Mouse (Mus musculus): ENCODE results near the gene Ly6g. TPM values are rescaled to one million over a fixed set of nuclear protein-coding genes. Genes with fewer than 3 reads are reported as not detected.
"Not testable (repeated sequence)": the region's sequence is repeated elsewhere in the genome, so short reads cannot be mapped to it uniquely, and the experiment has no call there.

The Ly6g gene
- total RNA-seq (2021): under 1 TPM in 1 of 2 experiments, not detected in 1; 0.68 TPM

DNA sequence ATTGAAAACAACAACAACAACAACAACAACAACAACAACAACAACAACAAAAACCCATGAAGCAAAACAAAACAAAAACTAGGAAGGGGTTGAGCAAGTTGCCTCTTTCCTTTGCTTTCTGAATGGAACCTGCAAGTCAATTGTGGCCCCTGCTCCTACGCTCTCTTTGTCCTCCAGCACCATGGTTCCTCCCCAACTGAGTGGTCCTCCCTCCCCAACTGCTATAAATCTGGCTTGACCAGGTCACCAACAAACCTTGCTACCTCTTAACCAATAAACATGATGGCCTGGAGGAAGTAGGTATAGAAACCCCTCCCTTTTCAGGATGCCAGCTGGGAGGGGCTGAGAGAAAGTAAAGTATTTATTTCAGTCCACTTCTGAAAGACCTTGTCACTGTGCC is at the start of gene Ly6g:
Gene Ly6g, plus strand, starts transcription at position 301 of the 400 bp plus-strand sequence.
- no peak for DNase-seq

DNA sequence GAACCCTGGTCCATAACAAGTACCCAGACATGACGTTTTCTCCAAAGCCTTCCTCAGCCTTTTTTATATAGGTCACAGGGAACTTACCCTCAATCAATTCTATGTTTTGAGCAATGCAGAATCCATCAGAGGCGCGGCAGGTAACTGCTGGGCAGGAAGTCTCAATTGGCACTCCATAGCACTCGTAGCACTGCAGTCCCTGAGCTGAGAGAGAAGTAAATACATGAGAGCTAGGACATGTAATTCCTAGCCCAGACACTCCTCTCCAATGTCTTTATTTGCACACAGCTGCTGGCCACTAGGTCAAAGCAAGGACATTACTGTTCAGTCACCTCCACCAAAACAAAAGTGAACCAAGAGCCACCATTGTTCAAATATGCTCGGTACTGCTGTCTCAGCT is 44.6 kb upstream of the Ly6g start:
- not testable (repeated sequence) for DNase-seq

DNA sequence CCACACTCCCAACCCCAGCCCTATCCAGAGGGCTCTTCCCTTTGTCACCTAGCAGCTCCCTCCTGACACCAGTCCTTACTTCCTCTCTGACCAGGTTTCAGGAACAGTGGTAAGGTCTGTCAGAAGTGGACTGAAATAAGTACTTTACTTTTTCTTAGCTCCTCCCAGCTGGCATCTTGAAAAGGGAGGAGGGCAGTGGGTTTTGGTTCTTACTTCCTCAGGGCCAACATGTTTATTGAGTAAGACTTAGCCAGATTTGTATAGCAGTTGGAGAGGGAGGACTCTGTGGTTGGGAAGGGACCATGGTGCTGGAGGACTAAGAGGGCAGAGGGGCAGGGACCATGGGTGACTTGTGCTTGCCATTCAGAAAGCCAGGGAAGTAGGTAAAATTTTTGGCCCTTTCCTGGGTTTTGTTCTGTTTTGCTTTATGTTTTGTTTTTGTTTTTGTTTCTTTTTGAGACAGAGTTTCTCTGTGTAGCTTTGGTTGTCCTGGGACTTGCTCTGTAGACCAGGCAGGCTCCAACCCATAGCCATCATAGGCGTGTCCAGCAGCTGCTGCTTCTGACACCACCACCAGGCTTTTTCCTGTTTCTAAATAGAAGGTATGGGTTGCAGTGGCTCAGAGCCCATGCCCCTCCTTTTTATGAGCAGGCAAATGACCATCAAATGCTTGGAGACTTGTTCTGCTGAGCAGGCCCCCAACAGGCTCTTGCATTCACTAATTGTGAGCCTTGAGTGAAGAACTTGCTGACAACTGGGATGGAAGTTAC is 43.0 kb upstream of the Ly6g start, which contains the start of gene Ly6c2:
Gene Ly6c2, minus strand, starts transcription at position 110 of the 770 bp plus-strand sequence.
- DNase-seq: not testable (repeated sequence)

DNA sequence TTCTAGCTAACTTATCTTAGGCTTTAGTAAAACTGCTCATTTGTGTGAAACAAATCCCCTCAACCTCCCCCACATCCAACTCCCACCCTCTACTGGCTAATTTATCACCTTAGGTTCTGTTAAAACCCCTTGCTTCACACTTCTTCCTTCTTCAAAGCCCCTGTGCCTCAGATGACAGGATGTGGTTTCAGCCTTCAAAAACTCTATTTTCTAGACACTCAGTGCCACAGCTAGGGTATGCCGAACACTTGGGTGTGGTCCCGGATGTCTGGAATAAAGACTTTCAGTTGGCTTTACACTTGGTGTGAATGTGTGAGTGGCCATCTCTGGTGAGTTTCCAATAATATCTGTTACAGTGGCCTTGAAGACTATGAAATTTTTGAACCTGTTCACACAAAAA is 38.5 kb upstream of the Ly6g start:
- DNase-seq: no peak

DNA sequence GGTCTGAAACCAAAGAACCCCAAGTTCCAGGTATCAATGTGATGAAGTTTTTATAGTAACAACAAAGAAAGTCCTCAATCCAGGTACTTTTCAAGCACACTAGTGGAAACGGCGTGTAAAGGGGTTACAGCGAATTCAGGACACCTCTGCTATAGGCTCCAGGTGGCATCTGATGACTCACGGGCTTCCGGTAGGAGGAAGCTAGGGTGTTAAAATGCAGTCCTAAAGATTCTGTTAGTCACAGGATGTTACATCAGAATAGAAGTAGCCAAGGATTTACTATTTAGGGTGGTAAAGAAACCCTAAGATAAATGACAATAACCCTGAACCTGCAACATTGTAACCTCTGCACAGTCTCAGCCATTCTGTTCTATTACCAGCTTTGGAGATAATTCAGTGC is 37.6 kb upstream of the Ly6g start:
- DNase-seq: not testable (repeated sequence)

DNA sequence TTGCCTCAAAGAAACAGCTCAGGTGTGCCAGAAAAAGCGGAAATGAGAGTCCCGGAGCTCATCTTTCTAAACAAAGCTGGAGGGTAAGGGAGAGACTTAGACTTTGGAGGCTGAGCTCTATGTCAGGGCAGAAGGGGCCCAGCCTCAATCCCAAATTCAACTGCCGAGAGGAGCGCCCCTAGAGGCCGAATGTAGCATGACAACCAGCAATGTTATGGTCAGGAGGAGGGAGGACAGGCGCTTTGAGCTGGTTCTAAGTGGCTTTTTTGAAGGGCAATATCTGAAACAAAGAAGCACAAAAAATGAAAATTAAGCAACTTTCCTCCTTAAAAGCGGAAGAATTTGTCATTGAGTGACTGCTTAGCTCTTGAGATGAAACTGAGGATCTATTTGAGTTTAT is 36.3 kb upstream of the Ly6g start:
- peak; percentile 60 for DNase-seq

DNA sequence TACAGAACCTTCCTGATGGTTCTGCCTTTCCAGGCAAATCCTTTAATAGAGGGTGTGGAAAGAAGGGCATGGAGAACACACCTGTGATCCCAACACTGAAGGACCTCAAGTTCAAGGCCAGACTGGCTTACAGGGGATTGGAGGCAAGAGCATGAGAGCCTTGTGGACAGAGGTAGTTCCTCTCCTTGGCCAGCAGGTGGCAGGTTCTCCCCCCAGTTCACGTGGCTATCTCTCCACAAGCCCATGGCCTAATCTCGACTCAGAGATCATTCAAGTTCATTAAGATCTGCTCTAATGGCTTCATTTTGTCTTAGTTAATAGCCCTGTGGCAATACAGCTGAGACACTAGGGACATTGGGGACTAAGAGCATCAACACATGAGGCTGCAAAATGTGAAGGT is 35.0 kb upstream of the Ly6g start:
- DNase-seq: peak; percentile 21

DNA sequence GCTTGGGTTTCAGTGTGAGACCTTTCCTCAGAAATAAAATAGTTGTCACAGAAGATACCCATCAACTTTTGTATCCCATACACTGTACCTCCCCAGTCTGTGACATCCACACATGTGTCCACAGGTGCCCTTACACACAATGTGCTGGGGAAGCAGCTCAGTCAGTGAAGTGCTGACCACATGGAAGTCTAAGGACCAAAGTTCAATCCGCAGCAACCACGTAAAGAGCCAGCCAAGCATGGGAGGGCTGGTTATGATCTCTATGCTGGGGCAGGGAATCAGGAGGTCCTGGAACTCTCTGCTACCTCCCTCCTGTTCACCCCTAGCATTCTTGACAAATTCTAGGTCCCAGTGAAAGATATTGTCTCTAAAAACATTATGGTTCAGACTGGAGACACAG is 22.7 kb upstream of the Ly6g start:
- DNase-seq: not testable (repeated sequence)

DNA sequence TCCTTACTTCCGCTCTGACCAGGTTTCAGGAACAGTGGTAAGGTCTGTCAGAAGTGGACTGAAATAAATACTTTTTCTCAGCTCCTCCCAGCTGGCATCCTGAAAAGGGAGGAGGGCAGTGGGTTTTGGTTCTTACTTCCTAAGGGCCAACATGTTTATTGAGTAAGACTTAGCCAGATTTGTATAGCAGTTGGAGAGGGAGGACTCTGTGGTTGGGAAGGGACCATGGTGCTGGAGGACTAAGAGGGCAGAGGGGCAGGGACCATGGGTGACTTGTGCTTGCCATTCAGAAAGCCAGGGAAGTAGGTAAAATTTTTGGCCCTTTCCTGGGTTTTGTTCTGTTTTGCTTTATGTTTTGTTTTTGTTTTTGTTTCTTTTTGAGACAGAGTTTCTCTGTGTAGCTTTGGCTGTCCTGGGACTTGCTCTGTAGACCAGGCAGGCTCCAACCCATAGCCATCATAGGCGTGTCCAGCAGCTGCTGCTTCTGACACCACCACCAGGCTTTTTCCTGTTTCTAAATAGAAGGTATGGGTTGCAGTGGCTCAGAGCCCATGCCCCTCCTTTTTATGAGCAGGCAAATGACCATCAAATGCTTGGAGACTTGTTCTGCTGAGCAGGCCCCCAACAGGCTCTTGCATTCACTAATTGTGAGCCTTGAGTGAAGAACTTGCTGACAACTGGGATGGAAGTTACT is 19.8 kb upstream of the Ly6g start:
- DNase-seq: not testable (repeated sequence)

DNA sequence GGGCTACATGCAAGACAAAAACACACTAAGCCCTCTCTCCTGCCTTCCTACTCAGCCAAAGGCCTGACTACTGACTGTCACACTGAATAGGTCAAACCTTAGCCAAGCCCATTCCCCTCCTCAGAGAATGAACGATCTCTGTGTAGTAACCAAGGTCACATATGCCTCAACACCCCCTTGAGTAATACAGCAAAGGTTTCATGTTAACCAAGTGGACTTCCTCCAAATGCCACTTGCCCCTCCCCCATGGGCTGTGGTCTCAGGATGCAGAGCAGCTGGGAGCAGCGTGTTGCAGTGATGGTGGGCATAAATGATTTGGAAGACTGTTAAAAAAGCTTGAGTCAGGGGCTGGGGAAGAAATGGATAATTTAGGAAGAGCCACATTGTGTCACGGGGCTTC is 17.3 kb upstream of the Ly6g start:
- not testable (repeated sequence) for DNase-seq

DNA sequence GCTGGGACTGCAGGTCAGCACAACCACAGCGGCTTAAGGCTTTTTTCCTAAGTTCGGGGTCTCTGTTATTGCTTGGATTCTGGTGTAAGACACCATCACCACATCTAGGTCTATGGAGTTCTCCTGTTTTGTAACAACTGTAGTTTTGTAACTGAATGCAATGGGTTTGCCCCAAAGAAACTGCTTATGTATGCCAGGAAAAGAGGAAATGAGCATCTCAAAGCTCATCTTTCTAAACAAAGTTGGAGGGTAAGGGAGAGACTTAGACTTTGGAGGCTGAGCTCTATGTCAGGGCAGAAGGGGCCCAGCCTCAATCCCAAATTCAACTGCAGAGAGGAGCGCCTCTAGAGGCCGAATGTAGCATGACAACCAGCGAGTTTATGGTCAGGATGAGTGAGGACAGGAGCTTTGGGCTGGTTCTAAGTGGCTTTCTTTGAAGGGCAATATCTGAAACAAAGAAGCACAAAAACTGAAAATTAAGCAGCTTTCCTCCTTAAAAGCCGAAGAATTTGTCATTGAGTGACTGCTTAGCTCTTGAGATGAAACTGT is 13.2 kb upstream of the Ly6g start:
- peak; percentile 25 for DNase-seq

DNA sequence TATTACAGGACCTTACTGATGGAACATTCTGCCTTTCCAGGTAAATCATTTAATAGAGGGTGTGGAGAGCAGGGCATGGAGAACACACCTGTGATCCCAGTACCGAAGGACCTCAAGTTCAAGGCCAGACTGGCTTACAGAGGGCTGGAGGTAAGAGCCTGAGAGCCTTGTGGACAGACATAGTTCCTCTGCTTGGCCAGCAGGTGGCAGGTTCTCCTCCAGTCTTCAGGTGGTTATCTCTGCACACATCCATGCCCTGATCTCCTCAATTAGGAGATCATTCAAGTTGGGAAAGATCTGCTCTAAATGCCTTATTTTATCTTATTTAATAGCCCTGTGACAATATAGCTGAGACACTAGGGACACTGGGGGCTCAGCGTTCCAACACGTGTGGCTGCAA is 11.3 kb upstream of the Ly6g start:
- DNase-seq: no peak

DNA sequence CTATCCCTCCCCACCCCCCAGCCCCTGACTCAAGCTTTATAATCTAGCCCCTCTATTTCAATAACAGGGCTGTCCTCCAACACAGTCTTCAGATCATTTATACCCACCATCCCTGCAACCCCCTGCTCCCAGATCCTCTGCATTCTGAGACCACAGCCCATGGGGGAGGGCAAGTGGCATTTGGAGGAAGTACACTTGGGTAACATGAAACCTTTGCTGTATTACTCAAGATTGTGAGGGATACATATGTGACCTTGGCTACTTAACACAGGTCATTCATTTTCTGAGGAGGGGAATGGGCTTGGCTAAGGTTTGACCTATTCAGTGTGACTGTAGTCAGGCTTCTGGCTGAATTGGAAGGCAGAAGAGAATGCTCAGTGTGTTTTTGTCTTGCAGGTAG is 2.0 kb upstream of the Ly6g start:
- no peak for DNase-seq

DNA sequence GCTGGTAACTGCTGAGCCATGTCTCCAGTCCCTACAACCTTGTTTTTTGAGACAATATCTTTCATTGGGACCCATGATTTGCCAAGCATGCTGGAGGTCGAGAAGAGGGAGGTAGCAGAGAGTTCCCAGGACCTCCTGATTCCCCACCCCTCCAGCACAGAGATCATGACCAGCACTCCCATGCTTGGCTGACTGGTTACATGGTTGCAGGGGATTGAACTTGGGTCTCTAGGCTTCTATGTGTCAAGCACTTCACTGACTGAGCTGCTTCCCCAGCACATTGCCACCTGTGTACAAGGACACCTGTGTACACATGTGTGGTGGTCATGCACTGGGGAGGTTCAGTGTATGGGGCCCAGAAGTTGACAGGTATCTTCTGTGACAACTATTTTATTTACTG is 2.6 kb downstream of the Ly6g start:
- DNase-seq: no peak

DNA sequence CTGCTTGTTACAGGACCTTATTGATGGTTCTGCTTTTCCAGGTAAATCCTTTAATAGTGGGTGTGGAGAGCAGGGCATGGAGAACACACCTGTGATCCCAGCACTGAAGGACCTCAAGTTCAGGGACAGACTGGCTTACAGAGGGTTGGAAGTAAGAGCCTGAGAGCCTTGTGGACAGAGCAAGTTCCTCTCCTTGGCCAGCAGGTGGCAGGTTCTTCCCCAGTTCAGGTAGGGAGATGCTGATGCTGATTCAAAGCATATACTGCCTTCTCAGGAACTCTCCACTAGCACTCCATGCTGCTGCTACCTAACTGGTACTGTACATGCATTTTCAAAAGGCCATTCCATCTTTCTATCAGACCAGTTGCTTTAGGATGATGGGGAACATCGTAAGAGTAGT is 20.5 kb downstream of the Ly6g start:
- peak; percentile 22 for DNase-seq

DNA sequence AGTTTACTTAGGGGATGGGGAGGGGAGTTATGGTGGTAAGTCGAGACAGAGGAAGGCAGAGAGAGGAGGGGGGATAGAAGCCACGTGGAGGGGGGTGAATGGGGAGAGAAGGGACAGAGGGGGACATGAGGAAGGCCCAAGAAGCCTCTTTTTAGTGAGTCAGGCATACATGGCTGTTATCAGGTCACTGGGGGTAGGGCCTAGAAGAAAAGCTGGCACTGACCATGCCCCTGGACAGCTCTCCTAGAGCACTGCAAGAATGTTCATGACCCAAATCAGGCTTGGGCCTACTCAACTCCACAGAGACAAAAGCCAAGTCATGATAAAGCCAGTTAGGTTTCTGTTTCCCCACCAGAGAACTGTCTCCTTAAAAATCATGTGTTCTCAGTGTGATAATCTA is 31.3 kb downstream of the Ly6g start:
- no peak for DNase-seq

DNA sequence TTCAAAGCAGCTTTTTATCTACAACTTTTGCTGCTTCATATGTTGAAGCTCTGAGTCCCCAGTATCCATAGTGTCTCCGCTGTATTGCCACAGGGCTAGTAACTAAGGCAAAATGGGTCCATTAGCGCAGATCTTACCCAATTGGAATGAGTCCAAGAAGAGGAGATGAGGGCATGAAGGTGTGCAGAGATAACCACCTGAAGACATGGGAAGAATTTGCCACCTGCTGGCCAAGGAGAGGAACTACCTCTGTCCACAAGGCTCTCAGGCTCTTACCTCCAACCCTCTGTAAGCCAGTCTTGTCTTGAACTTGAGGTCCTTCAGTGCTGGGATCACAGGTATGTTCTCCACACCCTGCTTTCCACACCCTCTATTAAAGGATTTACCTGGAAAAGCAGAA is 34.1 kb downstream of the Ly6g start:
- DNase-seq: no peak

DNA sequence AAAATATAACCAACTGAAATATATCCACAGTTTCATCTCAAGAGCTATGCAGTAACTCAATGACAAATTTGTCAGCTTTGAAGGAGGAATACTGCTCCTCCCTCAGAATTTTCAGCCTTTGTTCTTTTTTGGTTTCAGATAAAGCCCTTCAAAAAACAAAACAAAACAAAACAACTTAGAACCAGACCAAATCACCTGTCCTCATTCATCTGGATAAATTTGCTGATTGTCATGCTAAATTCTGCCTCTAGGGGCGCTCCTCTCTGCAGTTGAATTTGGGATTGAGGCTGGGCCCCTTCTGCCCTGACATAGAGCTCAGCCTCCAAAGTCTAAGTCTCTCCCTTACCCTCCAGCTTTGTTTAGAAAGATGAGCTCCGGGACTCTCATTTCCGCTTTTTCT is 35.5 kb downstream of the Ly6g start:
- peak; percentile 18 for DNase-seq

Other genes starting within 250 kb of the Ly6g start
- under 1 TPM in 1 of 2 experiments, not detected in 1; 0.32 TPM for gene Ly6i, start 171.8 kb upstream of the Ly6g start, total RNA-seq (2021)
- gene Ly6a, start 157.2 kb upstream of the Ly6g start, total RNA-seq (2021): 10 to 100 TPM; 27.2 to 29.0 TPM
- gene Ly6c1, start 106.4 kb upstream of the Ly6g start, total RNA-seq (2021): 10 to 100 TPM; 63.2 to 73.2 TPM
- gene Ly6c2, start 43.3 kb upstream of the Ly6g start, total RNA-seq (2021): 1 to 10 TPM; 1.9 to 2.5 TPM
- not detected for gene BC025446, start 61.1 kb downstream of the Ly6g start, total RNA-seq (2021)
- gene Ly6f, start 113.2 kb downstream of the Ly6g start, total RNA-seq (2021): not detected